Mouse (Mus musculus): ENCODE results near the gene Snrnp70. TPM values are rescaled to one million over a fixed set of nuclear protein-coding genes. Genes with fewer than 3 reads are reported as not detected.
A peak's percentile ranks its signal among the peaks of the same experiment; 100 is the strongest.

The Snrnp70 gene
- polyA plus RNA-seq, 1 experiment from 2014 or later: 81.3 TPM

- 9% methylated on average over 28 of the region's 28 CpGs for WGBS
- peaks cover 10% of the 10 kb centered on the region for H3K36me3 ChIP-seq (ENCODE audit: control insufficient read depth, insufficient read depth)
- H3K27me3 ChIP-seq (replicated peaks; ENCODE audit: control insufficient read depth, insufficient read depth, low read length): peaks cover 25% of the 10 kb centered on the region
- peak; percentile 71 for ATAC-seq
- peak within 1 kb of the TSS; percentile 98 for H3K4me2 ChIP-seq (replicated peaks; ENCODE audit: low read depth)
- H3K9me3 ChIP-seq (ENCODE audit: control insufficient read depth): no peaks in the 10 kb centered on the region
- H3K4me1 ChIP-seq (replicated peaks; ENCODE audit: control insufficient read depth, insufficient read depth, low read length): peaks cover 4% of the 10 kb centered on the region; the same call in 1 of the 2 replicates
- peak within 1 kb of the TSS; percentile 53 for H3K4me3 ChIP-seq (ENCODE audit: low read depth, low read length)
- peak within 1 kb of the TSS; percentile 48 for H3K9ac ChIP-seq (ENCODE audit: low read depth, low read length)
- peak; percentile 46 for TF ChIP-seq CTCF (IDR thresholded peaks at IDR 0.05; ENCODE audit: low read depth)
- no peak within 1 kb of the TSS for H3K27ac ChIP-seq (ENCODE audit: low read depth, low read length)
Measured at GRCm38 (mm10) chr7:45370475-45371311, 24.8 kb downstream of the Snrnp70 start, which contains the start of gene Lin7b. Gene Lin7b, minus strand, starts transcription at chr7:45370583.

GRCm38 (mm10) chr7:45369836-45370474, 25.6 kb downstream of the Snrnp70 start:
- WGBS: 5% methylated on average over 52 of the region's 52 CpGs
- no peak for TF ChIP-seq CTCF (IDR thresholded peaks at IDR 0.05; ENCODE audit: low read depth)
- H3K27ac ChIP-seq (ENCODE audit: low read depth, low read length): no peak overlapping the region
- peaks cover 4% of the 10 kb centered on the region; the same call in 1 of the 2 replicates for H3K4me1 ChIP-seq (replicated peaks; ENCODE audit: control insufficient read depth, insufficient read depth, low read length)
- ATAC-seq: 0 out of 2 replicates have a peak, but pooled peaks have one; percentile 5
- peak overlapping the region; percentile 98 for H3K4me2 ChIP-seq (replicated peaks; ENCODE audit: low read depth)
- no peaks in the 10 kb centered on the region for H3K9me3 ChIP-seq (ENCODE audit: control insufficient read depth)
- H3K9ac ChIP-seq (ENCODE audit: low read depth, low read length): peak overlapping the region; percentile 48
- H3K36me3 ChIP-seq (ENCODE audit: control insufficient read depth, insufficient read depth): peaks cover 3% of the 10 kb centered on the region; the same call in 1 of the 2 replicates
- H3K4me3 ChIP-seq (ENCODE audit: low read depth, low read length): peak overlapping the region; percentile 53
- peaks cover 31% of the 10 kb centered on the region for H3K27me3 ChIP-seq (replicated peaks; ENCODE audit: control insufficient read depth, insufficient read depth, low read length)

GRCm38 (mm10) chr7:45369022-45369745, 26.4 kb downstream of the Snrnp70 start:
- H3K4me3 ChIP-seq (ENCODE audit: low read depth, low read length): 0 out of 2 replicates have a peak overlapping the region, but pooled peaks have one; percentile 53
- H3K4me2 ChIP-seq (replicated peaks; ENCODE audit: low read depth): peak overlapping the region; percentile 98; the same call in 1 of the 2 replicates
- H3K27me3 ChIP-seq (replicated peaks; ENCODE audit: control insufficient read depth, insufficient read depth, low read length): peaks cover 31% of the 10 kb centered on the region
- H3K9me3 ChIP-seq (ENCODE audit: control insufficient read depth): no peaks in the 10 kb centered on the region
- no peak for ATAC-seq
- no peak overlapping the region for H3K27ac ChIP-seq (ENCODE audit: low read depth, low read length)
- WGBS: 78% methylated on average over 16 of the region's 16 CpGs
- peaks cover 4% of the 10 kb centered on the region; the same call in 1 of the 2 replicates for H3K4me1 ChIP-seq (replicated peaks; ENCODE audit: control insufficient read depth, insufficient read depth, low read length)
- no peak for TF ChIP-seq CTCF (IDR thresholded peaks at IDR 0.05; ENCODE audit: low read depth)
- no peak overlapping the region for H3K9ac ChIP-seq (ENCODE audit: low read depth, low read length)
- peaks cover 3% of the 10 kb centered on the region; the same call in 1 of the 2 replicates for H3K36me3 ChIP-seq (ENCODE audit: control insufficient read depth, insufficient read depth)

- H3K27ac ChIP-seq (ENCODE audit: low read depth, low read length): no peak overlapping the region
- WGBS: 90% methylated on average over 15 of the region's 15 CpGs
- no peak overlapping the region for H3K4me3 ChIP-seq (ENCODE audit: low read depth, low read length)
- peaks cover 34% of the 10 kb centered on the region for H3K27me3 ChIP-seq (replicated peaks; ENCODE audit: control insufficient read depth, insufficient read depth, low read length)
- peak overlapping the region; percentile 99; the same call in 1 of the 2 replicates for H3K4me2 ChIP-seq (replicated peaks; ENCODE audit: low read depth)
- no peak for TF ChIP-seq CTCF (IDR thresholded peaks at IDR 0.05; ENCODE audit: low read depth)
- no peak for ATAC-seq
- peaks cover 4% of the 10 kb centered on the region; the same call in 1 of the 2 replicates for H3K4me1 ChIP-seq (replicated peaks; ENCODE audit: control insufficient read depth, insufficient read depth, low read length)
- no peaks in the 10 kb centered on the region for H3K36me3 ChIP-seq (ENCODE audit: control insufficient read depth, insufficient read depth)
- peak overlapping the region; percentile 17; the same call in 1 of the 2 replicates for H3K9ac ChIP-seq (ENCODE audit: low read depth, low read length)
- no peaks in the 10 kb centered on the region for H3K9me3 ChIP-seq (ENCODE audit: control insufficient read depth)
Measured at GRCm38 (mm10) chr7:45368178-45368577, 27.4 kb downstream of the Snrnp70 start.

- Histone ChIP-seq H3K27me3 (replicated peaks; ENCODE audit: control insufficient read depth, insufficient read depth, low read length) (peaks cover 40% of the 10 kb centered on the region), H3K4me1 (replicated peaks; ENCODE audit: control insufficient read depth, insufficient read depth, low read length) (peaks cover 4% of the 10 kb centered on the region; the same call in 1 of the 2 replicates), H3K9ac (ENCODE audit: low read depth, low read length) (peak overlapping the region; percentile 34), H3K4me3 (ENCODE audit: low read depth, low read length) (peak overlapping the region; percentile 56), H3K4me2 (replicated peaks; ENCODE audit: low read depth) (peak overlapping the region; percentile 99), H3K9me3 (ENCODE audit: control insufficient read depth) (no peaks in the 10 kb centered on the region), H3K27ac (ENCODE audit: low read depth, low read length) (peak overlapping the region; percentile 46), H3K36me3 (ENCODE audit: control insufficient read depth, insufficient read depth) (no peaks in the 10 kb centered on the region)
- peak; percentile 85 for TF ChIP-seq CTCF (IDR thresholded peaks at IDR 0.05; ENCODE audit: low read depth)
- ATAC-seq: peak; percentile 86
- under 1% methylated on average over 69 of the region's 70 CpGs for WGBS
Measured at GRCm38 (mm10) chr7:45367020-45367880, 28.3 kb downstream of the Snrnp70 start.
